Mouse (Mus musculus) MEL (cell line): ENCODE data around the gene Txnrd2. TPM values are rescaled to one million over a fixed set of nuclear protein-coding genes. Genes with fewer than 3 reads are reported as not detected.

Experiments used
- DNase-seq: peaks from one replicate; pipeline ENCODE4 v3.0.0; 2011; ENCODE audit warnings: low read depth, low spot score
- H3K27ac ChIP-seq: 2 replicates; pipeline ENCODE4 v1.5.1; 2012; ENCODE audit warnings: low read depth, mild to moderate bottlenecking, control low read depth, low read length, moderate library complexity; ENCODE audit not compliant: control insufficient read depth
- H3K27me3 ChIP-seq, 2 experiments: fragments of 150-350 bp in 1 of 2; sonication (generic) in 1 of 2; 2 replicates each; pipeline ENCODE4 v1.6.1; 2012; ENCODE audit warnings: low read length in 2 of 2, mild to moderate bottlenecking in 2 of 2, improper control_type of control experiment in 1 of 2, moderate library complexity in 1 of 2; ENCODE audit not compliant: insufficient read depth in 2 of 2, control insufficient read depth in 1 of 2
- H3K36me3 ChIP-seq, 2 experiments: 2 replicates each; pipeline ENCODE4 v1.6.1; 2012 to 2014; ENCODE audit warnings: low read length in 2 of 2, improper control_type of control experiment in 1 of 2, inconsistent platforms in 1 of 2, mild to moderate bottlenecking in 1 of 2; ENCODE audit not compliant: insufficient read depth in 2 of 2, control insufficient read depth in 1 of 2
- H3K4me1 ChIP-seq, 2 experiments: fragments of 150-350 bp in 1 of 2; sonication (generic) in 1 of 2; 2 replicates each; pipeline ENCODE4 v1.6.1; 2012; ENCODE audit warnings: low read length in 2 of 2, improper control_type of control experiment in 1 of 2, mild to moderate bottlenecking in 1 of 2; ENCODE audit not compliant: insufficient read depth in 2 of 2, control insufficient read depth in 1 of 2
- H3K4me3 ChIP-seq, 2 experiments: fragments of 150-350 bp in 1 of 2; sonication (generic) in 1 of 2; 2 replicates each; pipeline ENCODE4 v1.5.1; 2012; ENCODE audit warnings: low read depth in 2 of 2, low read length in 2 of 2, mild to moderate bottlenecking in 2 of 2, moderate library complexity in 2 of 2, control low read depth in 1 of 2, improper control_type of control experiment in 1 of 2; ENCODE audit not compliant: control insufficient read depth in 1 of 2, insufficient read depth in 1 of 2
- H3K79me2 ChIP-seq: 2 replicates; pipeline ENCODE4 v1.6.1; 2012; ENCODE audit warnings: mild to moderate bottlenecking, low read length, moderate library complexity; ENCODE audit not compliant: control insufficient read depth, poor library complexity, insufficient read depth
- H3K9ac ChIP-seq: 2 replicates; pipeline ENCODE4 v1.6.1; 2012; ENCODE audit warnings: low read depth, mild to moderate bottlenecking, control low read depth, low read length, moderate library complexity; ENCODE audit not compliant: control insufficient read depth, poor library complexity, severe bottlenecking
- H3K9me3 ChIP-seq: fragments of 150-350 bp; sonication (generic); replicated peaks from 2 replicates; pipeline ENCODE4 v1.6.1; 2012; ENCODE audit warnings: mild to moderate bottlenecking, low read length, improper control_type of control experiment, moderate library complexity; ENCODE audit not compliant: insufficient read depth
- BHLHE40 ChIP-seq: IDR thresholded peaks from 2 replicates; pipeline ENCODE4 v1.6.1; 2012; ENCODE audit warnings: low read depth, mild to moderate bottlenecking, inconsistent platforms, low read length, improper control_type of control experiment, borderline replicate concordance
- CHD1 ChIP-seq: IDR thresholded peaks from 2 replicates; pipeline ENCODE4 v1.6.1; 2012; ENCODE audit warnings: low read depth, mild to moderate bottlenecking, inconsistent platforms, low read length, improper control_type of control experiment
- E2F4 ChIP-seq: IDR thresholded peaks from 2 replicates; pipeline ENCODE4 v1.6.1; 2011; ENCODE audit warnings: low read depth, low read length, improper control_type of control experiment, borderline replicate concordance
- ELF1 ChIP-seq: IDR thresholded peaks from 2 replicates; pipeline ENCODE4 v1.6.1; 2014; ENCODE audit warnings: low read depth, mild to moderate bottlenecking, inconsistent platforms, low read length, improper control_type of control experiment, moderate library complexity
- EP300 ChIP-seq, 2 experiments: IDR thresholded peaks; 2 replicates each; pipeline ENCODE4 v1.6.1; 2011; ENCODE audit warnings: improper control_type of control experiment in 2 of 2, low read length in 2 of 2, low read depth in 1 of 2, mild to moderate bottlenecking in 1 of 2
- ETS1 ChIP-seq: IDR thresholded peaks from 2 replicates; pipeline ENCODE4 v1.6.1; 2012; ENCODE audit warnings: low read depth, mild to moderate bottlenecking, inconsistent platforms, low read length, improper control_type of control experiment, moderate library complexity
- GABPA ChIP-seq: IDR thresholded peaks from 2 replicates; pipeline ENCODE4 v1.6.1; 2012; ENCODE audit warnings: low read depth, mild to moderate bottlenecking, inconsistent platforms, low read length, improper control_type of control experiment, moderate library complexity
- HCFC1 ChIP-seq: IDR thresholded peaks from 2 replicates; pipeline ENCODE4 v1.6.1; 2012; ENCODE audit warnings: low read depth, mild to moderate bottlenecking, inconsistent platforms, low read length, improper control_type of control experiment, moderate library complexity
- MAFK ChIP-seq: IDR thresholded peaks from 2 replicates; pipeline ENCODE4 v1.6.1; 2011; ENCODE audit warnings: low read depth, mild to moderate bottlenecking, low read length, improper control_type of control experiment, borderline replicate concordance
- MAX ChIP-seq: IDR thresholded peaks from 2 replicates; pipeline ENCODE4 v1.6.1; 2011; ENCODE audit warnings: low read length, improper control_type of control experiment
- MAZ ChIP-seq: IDR thresholded peaks from 2 replicates; pipeline ENCODE4 v1.6.1; 2012; ENCODE audit warnings: low read depth, mild to moderate bottlenecking, inconsistent platforms, low read length, improper control_type of control experiment
- NELFE ChIP-seq: IDR thresholded peaks from 2 replicates; pipeline ENCODE4 v1.6.1; 2011; ENCODE audit warnings: low read depth, low read length, improper control_type of control experiment
- NRF1 ChIP-seq: IDR thresholded peaks from 2 replicates; pipeline ENCODE4 v1.6.1; 2014; ENCODE audit warnings: low read depth, mild to moderate bottlenecking, inconsistent platforms, low read length, improper control_type of control experiment, moderate library complexity; ENCODE audit not compliant: poor library complexity, insufficient read depth, severe bottlenecking
- POLR2A ChIP-seq, 2 experiments: IDR thresholded peaks; 2 replicates each; pipeline ENCODE4 v1.6.1; 2011 to 2012; ENCODE audit warnings: low read length in 2 of 2, mild to moderate bottlenecking in 2 of 2, control low read depth in 1 of 2, improper control_type of control experiment in 1 of 2, low read depth in 1 of 2, moderate library complexity in 1 of 2; ENCODE audit not compliant: control insufficient read depth in 1 of 2, insufficient read depth in 1 of 2, poor library complexity in 1 of 2
- SMC3 ChIP-seq: IDR thresholded peaks from 2 replicates; pipeline ENCODE4 v1.6.1; 2011; ENCODE audit warnings: low read depth, low read length, improper control_type of control experiment
- TAL1 ChIP-seq: IDR thresholded peaks from 2 replicates; pipeline ENCODE4 v1.6.1; 2012; ENCODE audit warnings: mild to moderate bottlenecking, inconsistent platforms, low read length, moderate library complexity, mixed read lengths
- TCF12 ChIP-seq: IDR thresholded peaks from 2 replicates; pipeline ENCODE4 v1.6.1; 2014; ENCODE audit warnings: low read depth, mild to moderate bottlenecking, inconsistent platforms, low read length, improper control_type of control experiment, moderate library complexity
- USF1 ChIP-seq: IDR thresholded peaks from 2 replicates; pipeline ENCODE4 v1.6.1; 2014; ENCODE audit warnings: low read depth, mild to moderate bottlenecking, inconsistent platforms, low read length, improper control_type of control experiment, moderate library complexity
- ZC3H11A ChIP-seq: IDR thresholded peaks from 2 replicates; pipeline ENCODE4 v1.6.1; 2012; ENCODE audit warnings: low read depth, mild to moderate bottlenecking, inconsistent platforms, low read length, improper control_type of control experiment
- ZKSCAN1 ChIP-seq: IDR thresholded peaks from 2 replicates; pipeline ENCODE4 v1.6.1; 2012; ENCODE audit warnings: low read depth, mild to moderate bottlenecking, inconsistent platforms, low read length, improper control_type of control experiment, moderate library complexity
- ZMIZ1 ChIP-seq: IDR thresholded peaks from 2 replicates; pipeline ENCODE4 v1.6.1; 2012; ENCODE audit warnings: low read depth, mild to moderate bottlenecking, inconsistent platforms, low read length, improper control_type of control experiment, moderate library complexity
- polyA plus RNA-seq, 2 experiments: library from polyadenylated mRNA; stranded (reverse) in 1 of 2; unstranded in 1 of 2; fragments of >175 nt in 1 of 2; fragments of >200 nt in 1 of 2; gene quantifications; 2 replicates each; pipeline versions ENCODE4 v1.2.1 to v1.2.4; 2012; ENCODE audit warnings: low replicate concordance in 2 of 2, low read depth in 1 of 2; ENCODE audit not compliant: insufficient read length in 2 of 2, insufficient read depth in 1 of 2, missing spikeins in 1 of 2
- total RNA-seq: library from RNA; depleted of rRNA; stranded (reverse); fragments of 300-350 nt; gene quantifications from 2 replicates; pipeline ENCODE4 v1.2.3, GENCODE M21; 2012

The Txnrd2 gene
- total and polyA plus RNA-seq, 3 experiments, result 31.2 to 46.8 TPM; not detected in 1

DNA sequence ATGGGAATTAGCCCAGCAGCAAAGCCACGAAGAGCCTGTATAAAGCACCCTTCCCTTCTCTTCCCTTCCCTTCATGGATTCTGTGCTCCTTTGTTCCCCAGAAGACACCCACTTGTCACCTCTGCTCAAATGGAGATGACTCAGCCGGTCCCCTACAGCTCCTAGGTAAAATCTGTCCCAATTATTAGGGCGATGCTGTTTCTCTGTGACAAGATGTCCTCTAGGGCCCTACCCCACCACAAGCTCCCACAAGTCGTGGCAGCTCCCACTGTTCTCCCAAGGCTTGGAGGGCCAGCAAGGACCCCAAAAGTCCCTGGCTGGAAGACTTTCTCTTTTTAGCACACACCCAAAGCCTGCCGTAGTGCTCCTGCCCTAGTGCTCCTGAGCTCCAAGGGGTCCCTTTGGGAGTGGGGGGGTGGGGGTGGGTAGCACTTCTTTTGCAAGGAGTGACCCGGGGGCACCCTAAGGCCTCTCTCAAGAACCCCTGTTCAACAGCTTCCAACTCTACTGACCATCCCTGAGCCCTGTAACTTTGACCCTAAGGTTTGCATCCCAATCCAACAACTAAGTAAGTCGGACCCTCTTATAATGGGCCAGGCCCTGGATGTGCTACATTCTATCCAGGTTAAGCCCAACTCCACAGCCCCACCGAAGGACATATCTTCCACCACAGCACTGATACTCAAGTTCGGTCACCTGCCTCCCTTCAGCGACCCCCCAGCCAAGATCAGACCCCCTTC, 539 bp upstream of the Txnrd2 start:
- Histone ChIP-seq H3K27ac (peak overlapping the region; percentile 52), H3K36me3 (peaks cover 0 to 42% of the 10 kb centered on the region in 2 experiments; a peak in 3 of 4 replicates), H3K9ac (peak overlapping the region; percentile 88), H3K9me3 (no peaks in the 10 kb centered on the region), H3K4me1 (peaks cover 31 to 37% of the 10 kb centered on the region in 2 experiments), H3K4me3 (peak overlapping the region; percentile 80 to 100), H3K79me2 (peaks cover 30% of the 10 kb centered on the region), H3K27me3 (no peaks in the 10 kb centered on the region)
- TF ChIP-seq MAX (no peak), TAL1 (no peak)
- peak; percentile 53 for DNase-seq

DNA sequence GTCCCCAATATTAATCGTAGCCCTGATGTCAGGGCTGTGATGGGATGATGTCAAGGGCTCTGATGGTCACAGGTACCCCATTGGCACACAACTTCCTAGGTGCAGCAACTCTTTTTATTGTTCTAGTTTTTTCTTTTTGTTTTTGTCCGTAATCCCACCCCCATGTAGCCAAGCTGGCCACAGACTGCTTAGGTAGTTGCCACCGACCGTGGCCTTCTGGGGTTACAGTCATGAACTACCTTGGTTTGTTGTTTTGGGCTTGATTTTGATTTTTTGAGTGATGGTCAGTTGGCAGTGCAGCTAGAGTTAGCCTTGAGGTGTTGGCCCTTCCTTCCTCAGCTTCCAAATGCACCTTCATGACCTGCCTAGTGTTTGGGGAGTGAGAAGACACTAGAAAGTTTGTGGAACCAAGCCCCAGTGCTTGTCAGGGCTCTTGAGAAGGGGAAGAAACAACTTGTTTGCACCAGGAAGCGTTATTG, 657 bp downstream of the Txnrd2 start, which contains the start of gene Comt:
Gene Comt, minus strand, starts transcription at position 51 of the 479 bp plus-strand sequence.
- Histone ChIP-seq H3K4me1 (peaks cover 35 to 42% of the 10 kb centered on the region in 2 experiments), H3K4me3 (peak within 1 kb of the TSS; percentile 80 to 100), H3K9ac (peak within 1 kb of the TSS; percentile 88), H3K36me3 (peaks cover 0 to 43% of the 10 kb centered on the region in 2 experiments; a peak in 3 of 4 replicates), H3K79me2 (peaks cover 30% of the 10 kb centered on the region), H3K27ac (peak within 1 kb of the TSS; percentile 52), H3K9me3 (no peaks in the 10 kb centered on the region), H3K27me3 (no peaks in the 10 kb centered on the region)
- no peak; the same call in 1 of the 2 replicates for TF ChIP-seq ELF1
- TF ChIP-seq ZMIZ1, result no peak
- no peak for TF ChIP-seq SMC3
- TF ChIP-seq NELFE, result no peak
- no peak for TF ChIP-seq TCF12
- no peak for TF ChIP-seq BHLHE40
- DNase-seq, result peak; percentile 53

DNA sequence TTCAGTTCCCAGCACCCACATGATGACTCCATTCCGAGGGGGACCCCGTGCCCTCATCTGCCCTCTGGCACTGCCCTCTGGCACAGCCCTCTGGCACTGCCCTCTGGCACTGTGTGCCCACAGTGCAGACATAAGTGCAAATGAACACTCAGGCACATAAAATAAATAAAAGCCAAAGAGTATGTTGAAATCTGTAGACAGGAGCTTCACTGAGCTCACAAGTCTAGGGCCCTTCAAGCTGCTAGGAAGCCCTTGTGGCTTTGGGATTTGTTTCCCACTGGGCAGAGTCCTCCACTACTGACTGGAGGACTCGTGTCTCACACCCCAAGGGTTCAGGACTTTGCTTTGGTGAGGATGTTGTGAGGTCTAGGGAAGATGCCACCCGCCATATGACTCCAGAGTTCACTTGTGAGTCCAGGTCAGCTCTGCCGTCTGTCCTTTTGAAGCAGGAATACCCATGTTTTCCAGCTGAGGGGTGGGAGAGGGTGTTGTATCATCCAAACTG, 1.9 kb downstream of the Txnrd2 start:
- H3K4me1 ChIP-seq, result peaks cover 35 to 42% of the 10 kb centered on the region in 2 experiments
- TF ChIP-seq ZC3H11A, result no peak
- no peak for TF ChIP-seq GABPA
- TF ChIP-seq ETS1, result no peak
- TF ChIP-seq ZKSCAN1, result no peak
- no peak for TF ChIP-seq ELF1
- no peak for TF ChIP-seq BHLHE40
- TF ChIP-seq CHD1, result no peak
- TF ChIP-seq USF1, result no peak
- no peak for TF ChIP-seq EP300 (IDR thresholded peaks at IDR 0.05; ENCODE audit: low read depth in 1 of 2, low read length in 2 of 2)
- no peak for TF ChIP-seq MAFK
- TF ChIP-seq POLR2A (IDR thresholded peaks at IDR 0.05; ENCODE audit: control insufficient read depth in 1 of 2, insufficient read depth in 1 of 2, low read depth in 1 of 2, low read length in 2 of 2, poor library complexity in 1 of 2), result no peak
- TF ChIP-seq TCF12, result no peak
- TF ChIP-seq HCFC1, result no peak
- no peak for TF ChIP-seq MAX
- TF ChIP-seq MAZ, result no peak
- TF ChIP-seq TAL1, result no peak
- no peak for TF ChIP-seq SMC3
- no peak for TF ChIP-seq E2F4
- no peak for TF ChIP-seq ZMIZ1
- no peak for TF ChIP-seq NRF1

More for the DNA sequence above, 1.9 kb downstream of the Txnrd2 start:
- no peak for DNase-seq
- Histone ChIP-seq H3K27me3 (no peaks in the 10 kb centered on the region), H3K4me3 (peak overlapping the region; percentile 36 to 46), H3K9ac (peak overlapping the region; percentile 62), H3K27ac (peak overlapping the region; percentile 93), H3K9me3 (no peaks in the 10 kb centered on the region), H3K79me2 (peaks cover 30% of the 10 kb centered on the region), H3K36me3 (peaks cover 0 to 43% of the 10 kb centered on the region in 2 experiments; a peak in 3 of 4 replicates)
